Mouse (Mus musculus): ENCODE data around the gene Tcl1b4.

GRCm38 (mm10) chr12:105235091-105235490 lies 33.3 kb downstream of the Tcl1b4 start:
- TF ChIP-seq CTCF (IDR thresholded peaks at IDR 0.05; ENCODE audit: low read depth), result no peak
- no peak for TF ChIP-seq EP300 (IDR thresholded peaks at IDR 0.05; ENCODE audit: low read depth)
